Mouse (Mus musculus) liver, postnatal 0 days (tissue): Measurements from ENCODE around the gene Npas2.

Experiments used
- CTCF ChIP-seq: sonication (generic); IDR thresholded peaks from 2 replicates; pipeline ENCODE4 v1.5.1; 2016; ENCODE audit warnings: antibody characterized with exemption, low read depth
- EP300 ChIP-seq: IDR thresholded peaks from 2 replicates; pipeline ENCODE4 v1.6.1; 2016; ENCODE audit warnings: antibody characterized with exemption, low read depth, mild to moderate bottlenecking

DNA sequence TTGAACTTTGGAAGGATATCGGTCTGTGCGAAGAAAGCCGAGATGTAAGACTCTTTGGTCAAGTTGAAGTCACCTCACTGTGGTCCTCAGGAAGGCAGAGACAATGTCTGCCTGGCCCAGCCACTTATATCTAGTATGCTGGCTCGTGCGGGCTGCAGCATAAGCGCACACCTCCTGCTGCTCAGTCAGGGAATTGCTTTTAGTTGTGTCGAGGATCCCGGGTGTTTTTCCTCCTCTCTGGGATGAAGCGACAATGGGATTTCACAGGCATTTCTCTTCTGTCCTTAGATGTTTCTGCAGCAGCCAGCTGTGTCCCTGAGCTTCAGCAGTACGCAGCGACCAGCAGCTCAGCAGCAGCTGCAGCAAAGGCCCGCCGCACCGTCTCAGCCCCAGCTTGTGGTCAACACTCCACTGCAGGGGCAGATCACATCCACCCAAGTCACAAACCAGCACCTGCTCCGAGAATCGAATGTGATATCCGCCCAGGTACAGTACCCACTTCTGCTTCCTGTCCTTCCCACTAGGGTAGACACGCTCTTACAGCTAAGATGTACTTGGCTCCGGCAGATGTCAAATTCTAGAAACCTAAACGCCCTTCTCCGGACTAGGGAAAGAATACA lies 151.6 kb downstream of the Npas2 start:
- TF ChIP-seq CTCF, result peak; percentile 34
- no peak for TF ChIP-seq EP300
